Mouse (Mus musculus) lung, adult 18-20 months (tissue): Measurements from ENCODE around the gene Sytl3.

Experiments used
- DNase-seq, 2 experiments: peaks; one replicate each; pipeline ENCODE4 v3.0.0; 2022; ENCODE audit warnings: mixed read lengths in 2 of 2

Gene Sytl3

DNA sequence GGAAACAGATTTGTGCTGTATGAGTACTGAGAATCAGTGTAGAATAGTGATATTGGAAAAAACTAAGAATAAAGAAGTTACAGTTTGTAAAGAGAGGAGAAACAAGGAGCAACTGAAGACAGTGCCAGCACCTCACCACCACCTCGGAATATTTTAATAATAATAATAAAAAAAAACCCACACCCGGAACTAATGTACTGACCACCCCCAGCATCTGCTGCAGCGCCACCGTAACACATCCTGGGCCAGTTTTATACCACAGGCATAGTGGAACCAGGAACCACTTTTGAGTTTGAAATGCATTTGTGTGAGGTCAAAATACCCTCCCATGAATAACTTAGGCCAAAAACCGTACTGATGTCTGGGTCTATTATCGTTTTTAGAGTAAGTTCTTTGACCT is 122.4 kb downstream of the Sytl3 start:
- no peak for DNase-seq

DNA sequence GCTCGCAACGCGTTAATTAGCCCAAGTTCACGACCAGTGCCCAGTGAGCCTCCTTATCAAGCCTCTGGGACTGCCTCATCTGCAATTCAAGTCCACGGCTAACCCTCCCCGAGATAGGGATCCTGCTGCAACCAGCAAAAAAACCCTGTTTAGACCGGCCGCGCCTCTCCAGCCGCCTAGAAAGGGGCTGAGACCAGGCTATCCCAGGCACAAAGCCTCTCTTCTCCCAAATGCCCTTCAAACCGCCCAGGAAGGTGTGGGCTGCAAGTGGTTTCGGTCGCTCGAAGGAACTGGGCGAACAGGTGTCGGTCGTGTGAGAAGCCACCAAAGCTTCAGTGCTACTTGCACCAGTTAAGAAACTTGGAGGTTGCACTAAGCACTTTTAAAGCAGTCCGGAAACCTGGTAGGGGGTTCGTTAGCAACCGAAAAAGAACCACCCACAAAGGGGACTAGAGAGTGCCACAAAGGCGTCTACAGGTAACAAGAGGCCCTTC is 123.2 kb downstream of the Sytl3 start:
- peak; percentile 63 to 65 for DNase-seq

DNA sequence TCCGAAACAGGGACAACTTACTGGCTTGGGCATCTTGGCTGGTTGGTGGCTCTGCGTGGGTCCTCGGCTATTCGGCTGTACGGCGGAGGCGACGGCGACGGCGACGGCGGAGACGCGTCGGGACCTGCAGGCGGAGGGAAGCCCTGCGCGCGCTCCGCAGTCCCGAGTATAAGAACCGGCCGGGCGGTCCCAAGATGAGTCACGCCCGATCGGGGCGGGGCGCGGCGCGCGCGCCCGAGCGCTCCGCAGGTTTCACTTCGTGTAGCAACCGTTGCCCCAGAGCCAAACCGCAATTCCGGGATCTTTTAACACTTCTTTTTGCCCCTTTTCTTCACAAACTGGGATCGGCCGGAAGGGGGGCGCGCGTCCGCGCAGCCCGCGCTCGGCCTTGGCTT is 123.7 kb downstream of the Sytl3 start, which contains the start of gene Ezr:
TSS of gene Ezr (minus strand) at position 174 of the 395 bp plus-strand sequence.
- DNase-seq, result peak; percentile 92 to 94

DNA sequence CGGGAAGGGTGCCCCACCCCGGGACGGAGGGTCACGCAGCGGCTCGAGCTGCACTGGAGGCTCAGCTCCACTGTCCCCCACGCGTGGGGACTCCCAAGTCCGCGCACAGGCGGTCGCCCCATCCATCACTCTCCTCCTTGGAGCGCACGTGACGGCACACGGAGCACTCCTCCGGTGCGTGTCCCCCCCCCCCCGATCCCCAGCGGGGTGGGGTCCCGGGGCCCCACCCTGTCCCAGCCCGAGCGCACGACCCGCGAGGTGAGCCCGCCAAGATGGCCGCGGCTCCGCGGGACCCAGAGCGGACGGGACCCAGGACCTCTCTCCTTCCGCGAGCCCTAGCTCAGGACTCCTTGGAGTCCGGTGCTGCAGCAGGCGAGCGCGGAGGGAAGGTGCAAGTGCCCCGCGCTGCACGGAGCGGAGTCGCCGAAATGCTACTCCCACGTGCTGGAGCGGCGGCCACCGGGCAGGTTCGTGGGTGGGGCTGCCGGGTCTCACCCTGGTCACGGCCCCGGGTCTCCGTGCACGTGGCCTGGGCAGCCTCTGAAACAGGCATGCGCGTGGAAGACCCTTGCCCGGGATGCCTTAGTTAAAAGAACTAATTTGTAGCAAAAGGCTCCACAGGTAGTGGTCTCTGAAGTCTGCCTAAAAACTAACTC is 124.2 kb downstream of the Sytl3 start:
- peak; percentile 55 to 59 for DNase-seq

DNA sequence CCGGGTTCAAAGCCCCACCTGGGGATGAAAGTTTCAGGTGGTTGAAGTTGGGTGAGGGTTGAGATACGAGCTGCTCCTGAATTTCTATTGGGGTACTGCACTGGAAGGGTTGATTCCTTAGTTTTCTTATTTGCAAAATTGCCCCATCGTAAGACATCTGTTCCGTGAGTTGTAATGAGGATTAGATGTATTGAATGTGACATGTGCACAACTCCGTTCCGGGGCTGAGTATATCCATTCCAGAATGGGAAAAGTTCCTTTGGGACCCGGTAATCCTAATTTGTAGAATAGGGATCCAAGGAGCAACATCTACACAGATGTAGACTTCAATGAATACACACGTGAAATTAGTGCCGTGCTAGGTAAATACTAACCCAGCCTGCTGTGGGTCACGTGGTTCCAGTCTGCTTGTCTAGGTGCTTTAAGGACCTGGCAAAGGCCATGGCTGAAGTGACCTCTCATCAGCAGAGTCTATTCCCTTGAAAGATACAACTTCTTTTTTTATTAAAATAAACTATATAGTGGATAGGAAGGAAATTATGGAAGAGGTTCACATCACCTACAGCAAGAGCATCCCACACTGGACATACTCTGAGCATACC is 125.0 kb downstream of the Sytl3 start:
- DNase-seq, result peak; percentile 69 to 74

DNA sequence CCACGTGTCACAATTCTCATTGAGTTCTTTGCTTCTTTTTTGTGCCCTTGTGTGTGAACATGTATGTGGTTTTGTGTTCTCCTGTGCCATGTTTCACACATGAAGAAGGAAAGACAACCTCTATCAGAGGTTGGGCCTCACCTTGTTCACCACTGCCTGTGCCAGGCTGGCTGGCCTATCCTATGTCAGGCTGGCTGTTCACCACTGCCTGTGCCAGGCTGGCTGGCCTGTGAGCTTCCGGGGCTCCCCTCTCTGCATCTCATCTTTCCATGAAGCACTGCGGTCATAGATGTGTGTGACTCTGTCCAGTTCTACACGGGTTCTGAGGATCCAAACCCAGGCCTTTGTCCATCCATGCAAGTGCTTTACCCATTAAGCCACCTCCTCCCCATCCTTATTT is 128.3 kb downstream of the Sytl3 start:
- no peak for DNase-seq
